Mouse (Mus musculus) ES-E14 (cell line): ENCODE data around the gene Aldh1a1.

ENCODE experiments used
- CHD2 ChIP-seq: IDR thresholded peaks from 2 replicates; pipeline ENCODE4 v1.6.1; 2014; ENCODE audit warnings: mild to moderate bottlenecking, low read depth, low read length, inconsistent platforms
- HCFC1 ChIP-seq: IDR thresholded peaks from 2 replicates; pipeline ENCODE4 v1.6.1; 2012; ENCODE audit warnings: low read length, inconsistent platforms, borderline replicate concordance; ENCODE audit not compliant: insufficient read depth
- ZNF384 ChIP-seq: IDR thresholded peaks from 2 replicates; pipeline ENCODE4 v1.6.1; 2012; ENCODE audit warnings: low read depth, low read length, inconsistent platforms

GRCm38 (mm10) chr19:20529921-20530696 is 37.6 kb downstream of the Aldh1a1 start:
- TF ChIP-seq HCFC1, result no peak
- TF ChIP-seq CHD2, result no peak
- no peak for TF ChIP-seq ZNF384
